Mouse (Mus musculus): ENCODE measurements around the gene Mr1.

DNA sequence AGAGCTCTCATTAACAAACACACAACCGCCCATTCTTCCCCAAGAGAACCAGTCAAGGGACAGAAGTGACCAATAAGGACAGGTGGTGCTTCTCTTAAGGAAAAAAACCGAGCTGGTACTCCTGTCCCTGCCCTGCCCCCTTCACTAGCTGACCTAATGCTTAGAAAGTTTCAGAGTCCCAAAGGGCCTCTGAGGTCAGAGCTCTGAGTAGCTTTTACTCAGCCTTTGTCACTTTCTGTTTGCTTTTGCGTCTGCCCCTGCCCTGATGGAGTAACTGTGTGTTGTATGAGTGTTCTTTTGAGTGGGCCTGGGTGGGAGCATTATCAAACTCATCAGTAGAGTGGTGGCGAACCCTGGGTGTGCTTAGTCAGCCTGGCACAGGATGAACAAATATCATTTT is 38.2 kb downstream of the Mr1 start:
- TF ChIP-seq HCFC1 (IDR thresholded peaks at IDR 0.05; ENCODE audit: borderline replicate concordance, insufficient read depth, low read length) (no peak), CHD2 (IDR thresholded peaks at IDR 0.05; ENCODE audit: low read depth, low read length) (no peak), ZC3H11A (IDR thresholded peaks at IDR 0.05; ENCODE audit: borderline replicate concordance, low read depth, low read length) (no peak), ZNF384 (IDR thresholded peaks at IDR 0.05; ENCODE audit: low read depth, low read length) (no peak)
